Mouse (Mus musculus): ENCODE results near the gene Iqsec2. TPM values are rescaled to one million over a fixed set of nuclear protein-coding genes. Genes with fewer than 3 reads are reported as not detected.

The Iqsec2 gene
- total and polyA plus RNA-seq, 2 experiments from 2014 or later: 7.5 to 23.2 TPM

DNA sequence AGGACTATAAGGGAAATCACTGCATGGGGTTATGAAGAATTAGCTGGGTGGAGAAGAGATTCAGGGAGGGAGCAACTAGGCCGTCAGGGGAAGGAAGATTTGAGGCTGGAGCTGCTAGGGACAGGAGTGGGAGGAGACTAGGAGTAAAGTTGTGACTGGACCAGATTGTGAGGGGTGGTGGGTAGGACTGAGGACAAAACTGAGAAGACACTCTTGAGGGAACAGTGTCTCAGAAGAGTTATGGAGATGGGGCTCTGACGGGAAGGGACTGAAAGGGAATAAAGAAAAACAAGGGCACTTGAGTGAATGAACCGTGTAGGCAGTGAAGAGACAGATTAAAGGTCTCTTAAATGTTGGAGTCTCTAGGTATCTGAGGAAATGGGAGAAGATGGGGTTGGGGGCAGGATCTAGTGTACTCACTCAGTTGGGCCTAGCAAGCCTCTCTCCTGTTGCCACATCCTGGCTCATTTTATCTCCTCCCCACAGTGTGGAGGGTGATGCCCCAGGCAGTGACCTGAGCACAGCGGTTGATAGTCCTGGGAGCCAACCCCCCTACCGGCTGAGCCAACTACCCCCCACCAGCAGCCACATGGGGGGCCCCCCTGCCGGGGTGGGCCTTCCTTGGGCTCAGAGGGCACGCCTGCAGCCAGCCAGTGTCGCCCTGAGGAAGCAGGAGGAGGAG lies 58.5 kb downstream of the Iqsec2 start:
- H3K4me1 ChIP-seq (ENCODE audit: insufficient read depth): 0 out of 2 replicates have a peak, but pooled peaks cover 10% of the 10 kb centered on the region
- WGBS: 39% methylated on average over 8 of the region's 8 CpGs
- TF ChIP-seq CTCF (IDR thresholded peaks at IDR 0.05; ENCODE audit: low read depth): no peak
- H3K4me2 ChIP-seq (ENCODE audit: low read depth): no peak overlapping the region
- no peak overlapping the region for H3K27ac ChIP-seq (ENCODE audit: low read depth, low read length)
- no peak overlapping the region for H3K4me3 ChIP-seq (ENCODE audit: low read depth, low read length)
- no peaks in the 10 kb centered on the region for H3K9me3 ChIP-seq (ENCODE audit: low read length)
- no peaks in the 10 kb centered on the region for H3K36me3 ChIP-seq (ENCODE audit: insufficient read depth)
- no peak for ATAC-seq
- H3K27me3 ChIP-seq (ENCODE audit: insufficient read depth, low read length): no peaks in the 10 kb centered on the region
- no peak overlapping the region for H3K9ac ChIP-seq
- DNase-seq: no peak

DNA sequence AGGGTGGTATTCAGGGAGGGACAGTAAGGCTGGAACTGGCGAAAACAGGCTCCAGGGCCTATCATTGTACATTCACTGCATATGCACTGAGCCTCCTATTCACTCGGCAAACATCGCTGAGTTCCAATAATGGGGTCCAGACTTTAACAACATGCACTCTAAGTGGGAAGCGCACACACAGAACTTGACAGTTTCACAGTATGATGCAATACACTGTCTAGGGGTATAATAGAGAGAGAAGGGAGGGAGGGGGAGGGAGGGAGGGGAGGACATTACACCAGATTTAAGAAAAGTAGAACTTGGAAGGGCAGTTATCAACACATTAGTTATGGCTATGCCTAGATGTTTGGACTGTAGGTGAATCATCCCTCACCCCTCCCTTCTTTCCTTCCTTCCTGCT lies 59.2 kb downstream of the Iqsec2 start:
- WGBS: 52% methylated on average over 4 of the region's 4 CpGs
- H3K4me2 ChIP-seq (ENCODE audit: low read depth): no peak overlapping the region
- DNase-seq (no peak), ATAC-seq (no peak)
- no peak for TF ChIP-seq CTCF (IDR thresholded peaks at IDR 0.05; ENCODE audit: low read depth)
- H3K27me3 ChIP-seq (ENCODE audit: insufficient read depth, low read length): no peaks in the 10 kb centered on the region
- 0 out of 2 replicates have a peak, but pooled peaks cover 4% of the 10 kb centered on the region for H3K4me1 ChIP-seq (ENCODE audit: insufficient read depth)
- no peak overlapping the region for H3K9ac ChIP-seq
- H3K36me3 ChIP-seq (ENCODE audit: insufficient read depth): no peaks in the 10 kb centered on the region
- no peaks in the 10 kb centered on the region for H3K9me3 ChIP-seq (ENCODE audit: low read length)
- no peak overlapping the region for H3K27ac ChIP-seq (ENCODE audit: low read depth, low read length)
- no peak overlapping the region for H3K4me3 ChIP-seq (ENCODE audit: low read depth, low read length)

DNA sequence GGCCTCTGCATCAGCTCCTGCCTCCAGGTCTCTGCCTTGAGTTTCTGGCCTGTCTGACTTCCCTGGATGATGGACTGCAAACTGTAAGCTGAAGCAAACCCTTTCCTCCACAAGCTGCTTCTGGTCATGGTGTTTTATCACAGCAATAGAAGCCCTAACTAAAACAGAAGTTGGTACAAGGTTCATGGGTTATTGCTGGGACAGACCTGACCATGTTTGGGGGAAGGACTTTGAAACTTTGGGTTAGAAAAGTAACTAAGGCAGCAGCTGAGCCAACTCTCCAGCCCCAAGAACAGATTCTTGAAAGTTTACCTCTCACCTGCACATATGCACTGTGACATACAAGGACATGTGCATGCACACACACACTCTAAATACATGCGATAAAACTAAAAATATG lies 61.4 kb downstream of the Iqsec2 start:
- no peak for ATAC-seq
- Histone ChIP-seq H3K27ac (ENCODE audit: low read depth, low read length) (no peak overlapping the region), H3K9me3 (ENCODE audit: low read length) (no peaks in the 10 kb centered on the region), H3K36me3 (ENCODE audit: insufficient read depth) (no peaks in the 10 kb centered on the region), H3K4me3 (ENCODE audit: low read depth, low read length) (no peak overlapping the region), H3K4me2 (ENCODE audit: low read depth) (no peak overlapping the region), H3K27me3 (ENCODE audit: insufficient read depth, low read length) (no peaks in the 10 kb centered on the region), H3K4me1 (ENCODE audit: insufficient read depth) (no peaks in the 10 kb centered on the region), H3K9ac (no peak overlapping the region)
- TF ChIP-seq CTCF (IDR thresholded peaks at IDR 0.05; ENCODE audit: low read depth): no peak
- 95% methylated on average over 1 of the region's 1 CpGs for WGBS
- no peak for DNase-seq

DNA sequence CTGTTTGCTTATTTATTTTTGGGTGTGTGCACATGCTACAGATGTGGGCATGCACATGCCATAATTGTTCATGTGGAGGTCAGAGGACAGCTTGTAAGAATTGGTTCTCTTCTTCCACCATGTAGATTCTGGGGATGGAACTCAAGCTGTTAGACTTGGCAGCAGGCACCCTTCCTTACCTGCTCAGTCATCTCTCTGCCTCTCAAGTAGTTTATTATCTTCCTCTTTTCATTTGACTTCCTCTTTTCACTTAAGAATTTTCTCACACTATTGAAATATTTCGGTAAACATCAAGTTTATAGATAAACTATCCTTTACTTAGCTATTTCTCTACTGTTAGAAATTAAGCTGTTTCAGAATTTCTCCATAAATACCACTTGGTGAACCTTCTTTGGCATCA lies 70.6 kb downstream of the Iqsec2 start:
- H3K9ac ChIP-seq: no peak overlapping the region
- no peaks in the 10 kb centered on the region for H3K4me1 ChIP-seq (ENCODE audit: insufficient read depth)
- H3K4me3 ChIP-seq (ENCODE audit: low read depth, low read length): no peak overlapping the region
- ATAC-seq (no peak), DNase-seq (no peak)
- no peaks in the 10 kb centered on the region for H3K27me3 ChIP-seq (ENCODE audit: insufficient read depth, low read length)
- WGBS: 76% methylated on average over 1 of the region's 1 CpGs
- no peak overlapping the region for H3K27ac ChIP-seq (ENCODE audit: low read depth, low read length)
- no peak overlapping the region for H3K4me2 ChIP-seq (ENCODE audit: low read depth)
- TF ChIP-seq CTCF (IDR thresholded peaks at IDR 0.05; ENCODE audit: low read depth): no peak
- 0 out of 2 replicates have a peak, but pooled peaks cover 2% of the 10 kb centered on the region for H3K36me3 ChIP-seq (ENCODE audit: insufficient read depth)
- no peaks in the 10 kb centered on the region for H3K9me3 ChIP-seq (ENCODE audit: low read length)

DNA sequence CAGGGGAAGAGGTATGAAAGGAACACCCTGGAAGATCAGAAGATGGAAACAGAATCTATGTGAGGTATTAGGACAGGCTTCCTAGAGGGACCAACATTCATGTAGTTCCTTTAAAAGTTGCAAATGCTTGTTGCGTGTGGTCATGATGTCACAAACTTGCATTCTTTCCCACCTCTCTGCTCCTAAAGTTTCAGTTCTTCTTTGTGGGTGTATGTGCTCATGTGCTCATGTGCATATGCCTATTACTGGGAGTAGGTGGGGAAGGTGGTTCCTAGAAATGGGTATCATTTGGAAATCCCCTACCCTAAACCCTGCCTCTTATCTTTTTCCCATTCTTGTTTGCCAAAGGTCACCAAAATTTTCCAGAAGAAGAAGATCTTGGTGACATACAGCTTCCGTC lies 74.5 kb downstream of the Iqsec2 start:
- WGBS: 94% methylated on average over 2 of the region's 2 CpGs
- DNase-seq: no peak
- Histone ChIP-seq H3K9me3 (ENCODE audit: low read length) (no peaks in the 10 kb centered on the region), H3K9ac (no peak overlapping the region), H3K4me3 (ENCODE audit: low read depth, low read length) (no peak overlapping the region), H3K27me3 (ENCODE audit: insufficient read depth, low read length) (no peaks in the 10 kb centered on the region; the same call in 1 of the 2 replicates), H3K36me3 (ENCODE audit: insufficient read depth) (0 out of 2 replicates have a peak, but pooled peaks cover 5% of the 10 kb centered on the region), H3K27ac (ENCODE audit: low read depth, low read length) (no peak overlapping the region), H3K4me2 (ENCODE audit: low read depth) (no peak overlapping the region), H3K4me1 (ENCODE audit: insufficient read depth) (no peaks in the 10 kb centered on the region)
- TF ChIP-seq CTCF (IDR thresholded peaks at IDR 0.05; ENCODE audit: low read depth): no peak
- ATAC-seq: no peak

DNA sequence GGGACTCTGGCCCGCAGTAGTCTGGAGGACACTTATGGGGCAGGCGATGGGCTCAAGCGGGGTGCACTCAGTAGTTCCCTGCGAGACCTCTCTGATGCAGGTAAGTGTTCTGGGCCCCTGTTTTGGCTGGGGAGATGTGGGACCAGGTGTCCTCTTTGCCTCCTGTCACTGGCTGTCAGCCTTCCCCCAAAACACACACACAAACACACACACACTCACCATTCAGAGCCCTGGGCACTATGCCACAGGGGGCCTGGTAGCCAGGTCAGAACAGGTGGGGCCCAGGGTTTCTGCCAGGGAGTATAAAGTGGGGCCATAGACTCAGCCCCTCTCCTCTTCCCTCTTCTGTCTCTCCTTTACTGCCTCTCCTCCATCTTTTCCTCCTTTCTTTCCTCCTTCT lies 77.7 kb downstream of the Iqsec2 start:
- TF ChIP-seq CTCF (IDR thresholded peaks at IDR 0.05; ENCODE audit: low read depth): no peak
- H3K27me3 ChIP-seq (ENCODE audit: insufficient read depth, low read length): no peaks in the 10 kb centered on the region; the same call in 1 of the 2 replicates
- H3K4me3 ChIP-seq (ENCODE audit: low read depth, low read length): no peak overlapping the region
- DNase-seq (no peak), ATAC-seq (no peak)
- 76% methylated on average over 4 of the region's 4 CpGs for WGBS
- H3K4me2 ChIP-seq (ENCODE audit: low read depth): no peak overlapping the region
- H3K36me3 ChIP-seq (ENCODE audit: insufficient read depth): 0 out of 2 replicates have a peak, but pooled peaks cover 5% of the 10 kb centered on the region
- no peaks in the 10 kb centered on the region for H3K4me1 ChIP-seq (ENCODE audit: insufficient read depth)
- H3K27ac ChIP-seq (ENCODE audit: low read depth, low read length): no peak overlapping the region
- no peaks in the 10 kb centered on the region for H3K9me3 ChIP-seq (ENCODE audit: low read length)
- H3K9ac ChIP-seq: no peak overlapping the region

DNA sequence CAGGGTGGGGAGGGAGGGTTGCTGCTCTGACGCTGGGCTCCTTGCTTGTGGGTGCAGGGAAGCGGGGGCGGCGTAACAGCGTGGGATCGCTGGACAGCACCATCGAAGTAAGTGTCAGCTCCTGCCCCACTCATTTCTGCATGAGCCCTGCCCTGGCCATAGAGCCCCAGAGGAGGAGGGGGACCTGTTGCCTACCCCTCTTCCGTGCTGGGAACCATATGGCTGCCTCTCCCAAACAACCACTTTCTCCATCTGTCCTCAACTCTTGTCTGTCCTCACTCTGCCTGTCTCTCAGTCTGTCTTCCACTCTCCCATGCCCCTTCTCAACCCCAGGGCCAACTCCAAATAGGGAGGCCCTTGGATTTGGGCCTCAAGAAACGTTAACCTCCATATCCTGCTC lies 78.2 kb downstream of the Iqsec2 start:
- Histone ChIP-seq H3K9ac (no peak overlapping the region), H3K27ac (ENCODE audit: low read depth, low read length) (no peak overlapping the region), H3K4me1 (ENCODE audit: insufficient read depth) (no peaks in the 10 kb centered on the region), H3K4me3 (ENCODE audit: low read depth, low read length) (no peak overlapping the region), H3K9me3 (ENCODE audit: low read length) (no peaks in the 10 kb centered on the region), H3K27me3 (ENCODE audit: insufficient read depth, low read length) (no peaks in the 10 kb centered on the region; the same call in 1 of the 2 replicates), H3K36me3 (ENCODE audit: insufficient read depth) (0 out of 2 replicates have a peak, but pooled peaks cover 5% of the 10 kb centered on the region), H3K4me2 (ENCODE audit: low read depth) (no peak overlapping the region)
- no peak for DNase-seq
- 58% methylated on average over 9 of the region's 9 CpGs for WGBS
- no peak for TF ChIP-seq CTCF (IDR thresholded peaks at IDR 0.05; ENCODE audit: low read depth)
- ATAC-seq: no peak
